Mouse (Mus musculus): ENCODE results near the gene Ocrl.

The Ocrl gene

GRCm38 (mm10) chrX:47977078-47977477, 64.9 kb downstream of the Ocrl start:
- no peak for DNase-seq (ENCODE audit: low spot score)

GRCm38 (mm10) chrX:47985000-47985619, 72.9 kb downstream of the Ocrl start:
- DNase-seq (ENCODE audit: low spot score): peak; percentile 21

- no peak for DNase-seq (ENCODE audit: low spot score)
Observed at GRCm38 (mm10) chrX:47988024-47988423, 75.8 kb downstream of the Ocrl start.

- DNase-seq (ENCODE audit: low spot score): peak; percentile 50
Observed at GRCm38 (mm10) chrX:47992606-47993005, 80.4 kb downstream of the Ocrl start.

GRCm38 (mm10) chrX:47998412-47998811, 86.2 kb downstream of the Ocrl start:
- DNase-seq (ENCODE audit: low spot score): no peak

GRCm38 (mm10) chrX:48001151-48001550, 89.0 kb downstream of the Ocrl start:
- DNase-seq (ENCODE audit: low spot score): no peak

GRCm38 (mm10) chrX:48004786-48005185, 92.6 kb downstream of the Ocrl start:
- DNase-seq (ENCODE audit: low spot score): no peak

- no peak for DNase-seq (ENCODE audit: low spot score)
Observed at GRCm38 (mm10) chrX:48006062-48006461, 93.9 kb downstream of the Ocrl start.

GRCm38 (mm10) chrX:48011656-48012055, 99.5 kb downstream of the Ocrl start:
- DNase-seq (ENCODE audit: low spot score): no peak

Measured in c-Kit-positive CD71-positive TER-119-positive erythroid progenitor cells, embryonic 14.5 days (primary cell).